Mouse (Mus musculus) liver, embryonic 14.5 days (tissue): ENCODE measurements around the gene Slamf1.

ENCODE experiments used
- CTCF ChIP-seq: IDR thresholded peaks from 2 replicates; pipeline ENCODE4 v1.5.1; 2016; ENCODE audit warnings: antibody characterized with exemption, low read depth, control low read depth
- EP300 ChIP-seq: IDR thresholded peaks from 2 replicates; pipeline ENCODE4 v1.6.1; 2016; ENCODE audit warnings: antibody characterized with exemption, low read depth

DNA sequence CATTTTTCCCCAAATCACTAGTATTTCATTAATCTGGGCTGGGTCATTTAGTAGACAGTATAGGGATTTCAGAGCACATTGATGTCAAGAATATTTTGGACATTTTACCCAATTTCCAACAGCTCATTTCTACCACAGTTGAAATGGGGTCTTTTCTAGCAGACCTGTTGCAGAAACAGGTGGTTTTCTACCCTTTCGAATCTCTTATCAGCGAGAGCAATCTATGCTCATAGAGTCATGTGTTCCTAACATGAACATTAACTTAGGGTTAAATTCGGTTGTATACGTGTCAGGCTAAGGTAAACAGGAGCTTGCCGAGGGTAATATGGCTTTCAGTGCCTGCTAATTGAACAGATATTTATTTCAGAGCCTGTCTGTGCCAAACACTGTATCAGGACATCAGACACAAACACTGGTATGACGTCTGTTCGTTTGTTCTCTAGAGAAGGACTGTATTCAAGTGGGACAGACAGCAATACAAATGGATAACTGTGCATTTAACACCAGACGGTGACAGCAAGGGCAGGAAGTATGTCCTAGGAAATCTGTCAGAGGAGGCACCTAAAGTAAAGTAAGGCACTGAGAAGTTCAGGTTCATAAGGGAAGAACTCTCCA, 5.3 kb downstream of the Slamf1 start:
- TF ChIP-seq CTCF = no peak
- TF ChIP-seq EP300 = no peak
